Mouse (Mus musculus) stomach, embryonic 14.5 days (tissue): Measurements from ENCODE around the gene Nek2. TPM values are rescaled to one million over a fixed set of nuclear protein-coding genes. Genes with fewer than 3 reads are reported as not detected.

Source experiments
- ATAC-seq: fragments of 200-750 bp; cut with Nextera tagmentation; 2 replicates; pipeline ENCODE4 v1.8.0; 2017; ENCODE audit warnings: low read depth, moderate TSS enrichment; ENCODE audit not compliant: insufficient number of reproducible peaks, insufficient read depth, low FRiP score
- H3K27ac ChIP-seq: fragments of 300-500 bp; sonication (generic); 2 replicates; pipeline ENCODE4 v1.5.1; 2014; ENCODE audit warnings: mild to moderate bottlenecking, low read length, moderate library complexity, mixed read lengths
- H3K27me3 ChIP-seq: fragments of 300-500 bp; sonication (generic); 2 replicates; pipeline ENCODE4 v1.6.1; 2014; ENCODE audit warnings: low read length, control low read depth, mixed read lengths; ENCODE audit not compliant: control insufficient read depth, insufficient read depth
- H3K36me3 ChIP-seq: fragments of 300-500 bp; sonication (generic); 2 replicates; pipeline ENCODE4 v1.6.1; 2014; ENCODE audit warnings: mild to moderate bottlenecking, control low read depth, low read length, moderate library complexity, mixed read lengths; ENCODE audit not compliant: control insufficient read depth, insufficient read depth
- H3K4me1 ChIP-seq: fragments of 300-500 bp; sonication (generic); 2 replicates; pipeline ENCODE4 v1.6.1; 2014; ENCODE audit warnings: low read length, control low read depth, mixed read lengths; ENCODE audit not compliant: control insufficient read depth, insufficient read depth
- H3K4me2 ChIP-seq: fragments of 300-500 bp; sonication (generic); replicated peaks from 2 replicates; pipeline ENCODE4 v1.6.1; 2014; ENCODE audit warnings: low read depth, low read length, control low read depth
- H3K4me3 ChIP-seq: fragments of 300-500 bp; sonication (generic); 2 replicates; pipeline ENCODE4 v1.5.1; 2014; ENCODE audit warnings: low read depth, low read length, control low read depth
- H3K9ac ChIP-seq: fragments of 300-500 bp; sonication (generic); replicated peaks from 2 replicates; pipeline ENCODE4 v1.6.1; 2014; ENCODE audit warnings: low read depth, mild to moderate bottlenecking, control low read depth, low read length, moderate library complexity, mixed read lengths
- H3K9me3 ChIP-seq: fragments of 300-500 bp; sonication (generic); 2 replicates; pipeline ENCODE4 v1.6.1; 2016; ENCODE audit warnings: low read depth, low read length, control low read depth; ENCODE audit not compliant: control insufficient read depth
- WGBS: fragments of 180-500 bp; shearing (Covaris S2); extraction: QIAGEN DNeasy Blood & Tissue Kit; methylation state at CpG from one replicate; pipeline ENCODE4 v1.1.7; 2014; 5-methylcytosine and 5-hydroxymethylcytosine counted together
- polyA plus RNA-seq: library from polyadenylated mRNA; unstranded; fragments of >200 nt; fragmentation: Nextera tagmentation; extraction: Ambion mirVana; gene quantifications from 2 replicates; pipeline ENCODE4 v1.2.1, GENCODE M21; 2014

The Nek2 gene
- polyA plus RNA-seq, 1 experiment from 2014 or later = 31.0 TPM

GRCm38 (mm10) chr1:191840774-191841565, 19.7 kb downstream of the Nek2 start:
- no peaks in the 10 kb centered on the region for H3K27me3 ChIP-seq
- no peak overlapping the region for H3K4me2 ChIP-seq
- WGBS = 83% methylated on average over 11 of the region's 11 CpGs
- H3K4me3 ChIP-seq = no peak overlapping the region
- no peak overlapping the region for H3K9ac ChIP-seq
- no peaks in the 10 kb centered on the region for H3K9me3 ChIP-seq
- no peak overlapping the region for H3K27ac ChIP-seq
- ATAC-seq = no peak
- no peaks in the 10 kb centered on the region for H3K36me3 ChIP-seq
- no peaks in the 10 kb centered on the region for H3K4me1 ChIP-seq

DNA sequence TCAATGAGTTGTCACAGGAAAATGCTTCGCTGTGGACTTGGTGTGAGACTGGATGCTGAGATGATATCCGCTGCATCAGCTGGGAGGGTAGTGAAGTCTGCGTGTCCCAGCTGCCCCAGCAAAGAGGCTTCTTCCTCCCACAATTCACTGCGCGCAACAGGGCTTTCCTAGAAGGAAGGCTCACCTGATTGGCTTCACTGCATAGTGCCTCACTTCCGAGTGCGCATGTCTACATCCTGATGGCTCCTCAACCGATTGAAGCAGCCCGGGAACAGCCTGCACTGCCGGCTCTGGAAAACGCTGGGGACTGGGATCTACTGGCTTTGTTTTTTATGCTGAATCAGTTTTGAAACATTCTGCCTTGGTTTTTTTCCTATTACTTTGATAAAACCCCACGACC, 21.0 kb downstream of the Nek2 start:
- Histone ChIP-seq H3K36me3 (no peaks in the 10 kb centered on the region), H3K4me2 (no peak overlapping the region), H3K9me3 (no peaks in the 10 kb centered on the region), H3K27ac (no peak overlapping the region), H3K27me3 (no peaks in the 10 kb centered on the region), H3K4me1 (no peaks in the 10 kb centered on the region), H3K4me3 (no peak overlapping the region), H3K9ac (no peak overlapping the region)
- WGBS = 85% methylated on average over 12 of the region's 12 CpGs
- ATAC-seq = no peak

DNA sequence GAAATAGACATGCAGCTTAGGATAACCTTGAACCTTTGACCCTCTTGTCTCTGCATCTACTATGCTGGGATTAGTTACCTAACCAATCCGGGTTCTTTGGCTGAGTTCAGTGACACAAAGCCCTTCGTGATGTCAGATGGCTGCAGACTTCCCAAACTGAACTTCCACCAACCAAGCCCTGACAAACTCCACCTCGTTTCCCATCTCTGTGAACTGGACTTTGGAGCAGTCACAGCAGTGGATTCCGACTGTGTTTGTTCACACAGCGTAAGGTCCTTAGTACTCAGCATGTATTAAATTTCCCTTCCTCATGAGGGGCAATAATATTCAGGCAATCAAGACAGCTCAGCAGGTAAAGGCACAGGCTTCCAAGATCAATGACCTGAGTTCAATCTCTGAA, 25.4 kb downstream of the Nek2 start:
- Histone ChIP-seq H3K27me3 (no peaks in the 10 kb centered on the region), H3K27ac (no peak overlapping the region), H3K9me3 (no peaks in the 10 kb centered on the region), H3K4me3 (no peak overlapping the region), H3K4me1 (no peaks in the 10 kb centered on the region), H3K4me2 (no peak overlapping the region), H3K9ac (no peak overlapping the region), H3K36me3 (no peaks in the 10 kb centered on the region)
- no peak for ATAC-seq
- 63% methylated on average over 5 of the region's 5 CpGs for WGBS

DNA sequence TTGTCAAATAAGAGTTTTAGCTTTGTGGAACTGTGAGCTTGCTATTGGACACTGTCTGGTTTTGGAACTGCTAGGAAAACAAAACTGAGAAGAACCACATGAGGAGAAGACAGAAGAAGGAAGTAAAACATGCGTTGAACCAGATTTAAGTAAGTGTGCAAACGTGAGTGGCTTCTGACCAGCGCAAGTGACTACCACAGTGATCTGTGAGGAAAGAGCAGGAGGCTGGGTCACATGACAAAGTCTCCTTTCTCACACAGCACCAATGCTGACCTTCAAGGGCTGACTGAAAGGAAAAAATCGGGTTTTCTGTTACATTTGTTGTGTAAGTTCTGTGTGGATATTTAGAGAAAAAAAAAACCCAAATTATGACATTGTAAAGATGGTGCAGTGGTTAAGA, 28.3 kb downstream of the Nek2 start:
- H3K4me3 ChIP-seq = no peak overlapping the region
- H3K27me3 ChIP-seq = no peaks in the 10 kb centered on the region
- no peaks in the 10 kb centered on the region for H3K9me3 ChIP-seq
- no peaks in the 10 kb centered on the region for H3K4me1 ChIP-seq
- no peak for ATAC-seq
- no peak overlapping the region for H3K27ac ChIP-seq
- WGBS = 67% methylated on average over 4 of the region's 4 CpGs
- H3K9ac ChIP-seq = no peak overlapping the region
- no peaks in the 10 kb centered on the region for H3K36me3 ChIP-seq
- no peak overlapping the region for H3K4me2 ChIP-seq

DNA sequence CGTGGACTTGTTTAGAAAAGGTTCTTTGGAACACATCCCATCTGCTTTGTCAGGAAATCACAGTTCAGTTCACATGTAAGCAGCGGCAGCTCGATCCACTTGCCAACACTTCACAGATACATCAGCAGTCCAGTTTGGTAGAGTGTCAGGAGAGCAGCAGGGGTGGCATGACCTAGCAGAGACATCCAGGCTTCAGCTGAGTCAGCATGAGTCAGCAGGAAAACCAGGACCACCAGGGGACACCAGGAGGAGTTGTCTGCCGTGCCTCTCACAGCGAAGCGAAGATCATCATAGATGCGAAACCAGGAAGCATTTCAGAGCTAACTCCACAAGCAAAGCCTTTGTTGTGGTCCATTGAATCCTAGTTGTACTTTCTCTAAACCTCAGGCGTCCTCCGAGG, 32.2 kb downstream of the Nek2 start:
- Histone ChIP-seq H3K36me3 (no peaks in the 10 kb centered on the region), H3K4me3 (no peak overlapping the region), H3K27ac (no peak overlapping the region), H3K27me3 (no peaks in the 10 kb centered on the region), H3K9ac (no peak overlapping the region), H3K9me3 (no peaks in the 10 kb centered on the region), H3K4me1 (no peaks in the 10 kb centered on the region), H3K4me2 (no peak overlapping the region)
- no peak for ATAC-seq
- 78% methylated on average over 9 of the region's 9 CpGs for WGBS

DNA sequence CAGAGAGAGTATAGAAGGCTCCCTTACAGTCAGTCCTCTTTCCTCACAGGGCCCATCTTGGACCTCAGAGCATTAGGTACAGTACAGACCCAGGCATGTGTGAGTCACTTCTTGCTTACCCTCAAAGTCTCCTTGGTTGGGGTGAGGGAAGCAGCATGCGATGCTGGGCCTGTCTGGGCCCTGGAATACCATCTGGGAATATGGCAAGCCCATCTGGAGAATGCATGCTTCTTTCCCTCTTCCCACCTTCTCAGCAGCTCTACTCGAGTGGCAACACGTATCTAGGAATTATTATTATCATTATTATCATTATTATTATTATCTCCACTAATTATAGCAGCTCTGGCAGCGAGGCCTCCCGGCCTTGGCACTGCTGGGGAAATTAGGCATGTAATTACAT, 33.5 kb downstream of the Nek2 start:
- ATAC-seq = no peak
- no peak overlapping the region for H3K27ac ChIP-seq
- 84% methylated on average over 5 of the region's 5 CpGs for WGBS
- no peaks in the 10 kb centered on the region for H3K4me1 ChIP-seq
- no peaks in the 10 kb centered on the region for H3K27me3 ChIP-seq
- no peak overlapping the region for H3K9ac ChIP-seq
- no peak overlapping the region for H3K4me3 ChIP-seq
- no peaks in the 10 kb centered on the region for H3K36me3 ChIP-seq
- no peaks in the 10 kb centered on the region for H3K9me3 ChIP-seq
- H3K4me2 ChIP-seq = no peak overlapping the region

- no peaks in the 10 kb centered on the region for H3K27me3 ChIP-seq
- ATAC-seq = peak; percentile 77; the same call in 1 of the 2 replicates
- H3K36me3 ChIP-seq = no peaks in the 10 kb centered on the region
- H3K4me3 ChIP-seq = no peak overlapping the region
- WGBS = 54% methylated on average over 10 of the region's 10 CpGs
- no peak overlapping the region for H3K4me2 ChIP-seq
- no peak overlapping the region for H3K27ac ChIP-seq
- H3K4me1 ChIP-seq = no peaks in the 10 kb centered on the region
- no peak overlapping the region for H3K9ac ChIP-seq
- no peaks in the 10 kb centered on the region for H3K9me3 ChIP-seq
These were observed 34.1 kb downstream of the Nek2 start for GRCm38 (mm10) chr1:191855136-191855878.

DNA sequence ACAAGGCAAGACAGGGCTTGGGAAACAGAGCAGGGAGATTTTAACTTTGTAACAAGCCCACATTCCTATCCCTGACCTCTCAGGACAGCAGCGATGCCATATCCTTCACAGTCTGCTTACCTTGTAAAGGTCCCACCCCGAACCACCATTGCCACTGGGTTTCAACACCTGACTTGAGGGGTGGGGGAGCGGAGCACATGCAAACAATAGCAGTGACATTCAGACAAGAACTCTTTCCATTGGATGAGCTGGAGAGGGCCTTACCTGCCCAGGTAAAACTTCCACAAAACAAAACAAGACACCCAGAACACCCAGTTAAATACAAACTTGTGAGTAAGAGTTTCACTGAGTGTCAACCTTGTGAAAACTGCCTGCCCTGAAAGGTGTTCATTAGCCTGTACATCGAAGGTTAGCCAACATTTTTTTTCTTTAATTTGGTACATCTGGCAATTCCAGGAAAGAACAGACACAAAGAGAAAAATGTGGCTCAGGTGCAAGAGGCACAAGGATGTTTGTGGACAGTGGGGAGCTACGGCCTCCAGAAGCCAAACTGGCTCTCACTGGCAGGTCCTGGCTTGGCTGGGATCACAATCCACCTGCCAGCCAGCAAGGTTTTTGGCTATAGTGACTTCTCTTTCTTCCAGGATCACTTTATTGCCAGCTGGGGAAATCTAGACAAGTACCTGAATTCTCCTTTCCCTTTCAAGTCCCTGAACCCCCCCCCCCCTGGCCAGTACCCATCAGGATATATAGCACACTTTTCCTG, 35.8 kb downstream of the Nek2 start:
- whole genome bisulfite sequencing = 75% methylated on average over 5 of the region's 5 CpGs
- Histone ChIP-seq H3K4me2 (no peak overlapping the region), H3K27ac (no peak overlapping the region), H3K4me1 (no peaks in the 10 kb centered on the region), H3K9ac (no peak overlapping the region), H3K27me3 (no peaks in the 10 kb centered on the region), H3K36me3 (no peaks in the 10 kb centered on the region), H3K9me3 (no peaks in the 10 kb centered on the region), H3K4me3 (no peak overlapping the region)
- ATAC-seq = no peak
